Mouse (Mus musculus): ENCODE data around the gene Cpt1c. TPM values are rescaled to one million over a fixed set of nuclear protein-coding genes. Genes with fewer than 3 reads are reported as not detected.
A peak's percentile ranks its signal among the peaks of the same experiment; 100 is the strongest.

Gene Cpt1c
- polyA plus RNA-seq, 1 experiment from 2014 or later: 15.0 TPM

GRCm38 (mm10) chr7:44959281-44959680 lies 15.4 kb downstream of the Cpt1c start:
- Histone ChIP-seq H3K36me3 (peaks cover 6% of the 10 kb centered on the region; the same call in 1 of the 2 replicates), H3K4me1 (no peaks in the 10 kb centered on the region; the same call in 1 of the 2 replicates), H3K9ac (no peak overlapping the region), H3K27me3 (no peaks in the 10 kb centered on the region), H3K4me3 (no peak overlapping the region), H3K27ac (no peak overlapping the region), H3K9me3 (no peaks in the 10 kb centered on the region), H3K4me2 (no peak overlapping the region)
- 76% methylated on average over 8 of the region's 8 CpGs for WGBS
- ATAC-seq (ENCODE audit: borderline replicate concordance, extremely low read depth, low FRiP score, low TSS enrichment): no peak

- 46% methylated on average over 7 of the region's 7 CpGs for WGBS
- no peak for ATAC-seq (ENCODE audit: borderline replicate concordance, extremely low read depth, low FRiP score, low TSS enrichment)
Measured at GRCm38 (mm10) chr7:44958208-44958607, 16.4 kb downstream of the Cpt1c start.

DNA sequence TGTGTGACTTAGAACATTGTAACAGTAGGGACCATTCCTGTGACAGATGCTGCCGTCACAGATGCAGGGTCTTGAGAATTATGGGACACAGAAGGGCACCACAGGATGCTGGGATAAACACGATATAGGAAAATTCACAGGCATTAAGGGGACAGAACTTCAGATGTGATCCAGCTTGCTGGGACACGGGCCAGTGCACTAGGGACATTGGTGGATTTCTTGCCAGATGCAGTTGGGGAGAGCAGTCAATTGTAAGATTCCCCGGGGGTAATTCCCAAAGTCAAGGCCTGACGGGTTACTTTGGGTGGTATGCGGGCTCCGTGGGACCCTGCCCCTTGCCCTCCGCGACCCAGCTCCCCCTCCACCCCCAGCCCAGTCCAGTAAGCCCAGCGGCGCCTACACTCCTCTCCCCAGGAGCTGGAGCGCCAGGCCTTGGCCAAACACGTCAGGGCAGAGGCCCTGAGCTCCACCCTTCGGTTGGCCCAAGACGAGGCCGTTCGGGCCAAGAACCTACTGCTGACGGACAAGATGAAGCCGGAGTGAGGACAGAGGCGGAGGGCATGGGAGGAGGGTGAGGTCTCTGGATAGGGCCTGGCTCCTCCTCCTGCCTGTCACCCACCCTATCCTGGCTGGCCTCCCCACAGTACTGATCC lies 17.3 kb downstream of the Cpt1c start:
- ATAC-seq (ENCODE audit: borderline replicate concordance, extremely low read depth, low FRiP score, low TSS enrichment): 0 out of 2 replicates have a peak, but pooled peaks have one; percentile 4
- peak overlapping the region; percentile 50 for H3K27ac ChIP-seq
- 0 out of 2 replicates have a peak overlapping the region, but pooled peaks have one; percentile 7 for H3K9ac ChIP-seq
- H3K27me3 ChIP-seq: no peaks in the 10 kb centered on the region
- H3K36me3 ChIP-seq: no peaks in the 10 kb centered on the region
- H3K9me3 ChIP-seq: no peaks in the 10 kb centered on the region
- H3K4me1 ChIP-seq: peaks cover 7% of the 10 kb centered on the region
- no peak overlapping the region for H3K4me2 ChIP-seq
- H3K4me3 ChIP-seq: no peak overlapping the region
- WGBS: 62% methylated on average over 20 of the region's 20 CpGs

More at GRCm38 (mm10) chr7:44958208-44958607, 16.4 kb downstream of the Cpt1c start:
- Histone ChIP-seq H3K4me1 (peaks cover under 1% of the 10 kb centered on the region), H3K9me3 (no peaks in the 10 kb centered on the region), H3K4me3 (no peak overlapping the region), H3K9ac (no peak overlapping the region), H3K4me2 (no peak overlapping the region), H3K27ac (no peak overlapping the region), H3K27me3 (no peaks in the 10 kb centered on the region), H3K36me3 (0 out of 2 replicates have a peak, but pooled peaks cover 3% of the 10 kb centered on the region)

GRCm38 (mm10) chr7:44956266-44956665 lies 18.4 kb downstream of the Cpt1c start:
- Histone ChIP-seq H3K27ac (no peak overlapping the region), H3K36me3 (no peaks in the 10 kb centered on the region), H3K27me3 (peaks cover 6% of the 10 kb centered on the region), H3K4me3 (no peak overlapping the region), H3K4me1 (peaks cover 17% of the 10 kb centered on the region), H3K4me2 (no peak overlapping the region), H3K9ac (no peak overlapping the region), H3K9me3 (no peaks in the 10 kb centered on the region)
- no peak for ATAC-seq (ENCODE audit: borderline replicate concordance, extremely low read depth, low FRiP score, low TSS enrichment)
- 59% methylated on average over 6 of the region's 6 CpGs for WGBS

DNA sequence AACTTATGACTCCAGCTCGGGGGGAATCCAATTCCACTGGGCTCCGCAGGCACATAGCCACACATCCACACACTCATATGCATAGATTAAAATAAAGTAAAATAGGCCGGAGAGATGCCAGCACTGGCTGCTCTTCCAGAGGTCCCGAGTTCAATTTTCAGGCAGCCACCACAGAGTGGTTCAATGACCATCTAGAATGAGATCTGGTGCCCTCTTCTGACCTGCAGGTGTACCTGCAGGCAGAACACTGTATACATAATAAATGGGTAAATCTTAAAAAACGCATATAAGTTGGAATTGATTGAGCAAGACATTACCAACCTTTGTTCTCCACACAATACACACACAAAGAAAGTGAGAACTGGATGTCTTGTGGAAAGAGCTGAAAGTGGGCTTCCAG lies 19.0 kb downstream of the Cpt1c start:
- Histone ChIP-seq H3K4me3 (no peak overlapping the region), H3K27me3 (peaks cover 12% of the 10 kb centered on the region), H3K4me2 (no peak overlapping the region), H3K9me3 (no peaks in the 10 kb centered on the region), H3K36me3 (no peaks in the 10 kb centered on the region), H3K4me1 (peaks cover 17% of the 10 kb centered on the region), H3K9ac (no peak overlapping the region), H3K27ac (no peak overlapping the region)
- 48% methylated on average over 5 of the region's 5 CpGs for WGBS
- no peak for ATAC-seq (ENCODE audit: borderline replicate concordance, extremely low read depth, low FRiP score, low TSS enrichment)

- Histone ChIP-seq H3K9me3 (no peaks in the 10 kb centered on the region), H3K27ac (no peak overlapping the region), H3K27me3 (peaks cover 25% of the 10 kb centered on the region), H3K4me1 (peaks cover 17% of the 10 kb centered on the region), H3K4me3 (no peak overlapping the region), H3K9ac (no peak overlapping the region), H3K36me3 (no peaks in the 10 kb centered on the region), H3K4me2 (no peak overlapping the region)
- WGBS: 82% methylated on average over 12 of the region's 12 CpGs
- ATAC-seq (ENCODE audit: borderline replicate concordance, extremely low read depth, low FRiP score, low TSS enrichment): no peak
Measured at GRCm38 (mm10) chr7:44954091-44954885, 20.4 kb downstream of the Cpt1c start.

GRCm38 (mm10) chr7:44953561-44953960 lies 21.1 kb downstream of the Cpt1c start:
- no peak for ATAC-seq (ENCODE audit: borderline replicate concordance, extremely low read depth, low FRiP score, low TSS enrichment)

DNA sequence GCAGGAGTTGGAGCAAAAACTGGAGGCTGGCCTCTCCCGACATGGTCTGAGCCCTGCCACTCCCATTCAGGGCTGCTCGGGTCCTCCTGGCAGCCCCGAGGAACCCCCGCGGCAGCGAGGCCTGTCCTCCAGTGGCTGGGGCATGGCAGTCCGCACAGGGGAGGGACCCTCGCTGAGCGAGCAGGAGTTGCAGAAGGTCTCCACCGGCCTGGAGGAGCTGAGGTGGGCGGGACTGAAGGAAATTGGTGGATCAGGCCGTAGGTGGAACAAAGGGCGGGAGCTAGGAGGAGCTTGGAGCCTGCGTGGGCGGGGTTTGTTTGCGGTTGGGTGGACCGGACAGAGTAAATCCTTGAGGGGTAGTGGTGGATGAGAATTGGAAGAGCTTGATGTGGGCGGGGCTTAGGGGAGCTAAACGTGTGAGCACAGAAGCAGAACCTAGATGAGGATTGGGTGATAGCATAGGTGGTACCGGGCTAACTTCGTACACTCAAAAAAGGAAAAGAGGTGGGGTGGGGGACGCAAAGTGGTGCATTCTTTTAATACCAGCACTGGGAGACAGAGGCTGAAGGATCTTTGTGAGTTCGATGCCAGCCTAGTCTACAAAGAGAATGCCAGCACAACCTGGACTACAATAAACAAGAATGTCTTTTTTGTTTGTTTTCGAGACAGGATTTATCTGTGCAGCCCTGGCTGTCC lies 21.9 kb downstream of the Cpt1c start:
- WGBS: 4% methylated on average over 24 of the region's 24 CpGs
- peaks cover 17% of the 10 kb centered on the region for H3K4me1 ChIP-seq
- H3K9ac ChIP-seq: peak overlapping the region; percentile 61
- H3K9me3 ChIP-seq: no peaks in the 10 kb centered on the region
- H3K27ac ChIP-seq: peak overlapping the region; percentile 86
- H3K36me3 ChIP-seq: no peaks in the 10 kb centered on the region
- peaks cover 36% of the 10 kb centered on the region for H3K27me3 ChIP-seq
- peak overlapping the region; percentile 56 for H3K4me3 ChIP-seq
- H3K4me2 ChIP-seq: peak overlapping the region; percentile 99
- ATAC-seq (ENCODE audit: borderline replicate concordance, extremely low read depth, low FRiP score, low TSS enrichment): peak; percentile 92

More at GRCm38 (mm10) chr7:44953561-44953960, 21.1 kb downstream of the Cpt1c start:
- no peaks in the 10 kb centered on the region for H3K36me3 ChIP-seq
- peaks cover 17% of the 10 kb centered on the region for H3K4me1 ChIP-seq
- no peak overlapping the region for H3K4me2 ChIP-seq
- 58% methylated on average over 14 of the region's 14 CpGs for WGBS
- H3K9me3 ChIP-seq: no peaks in the 10 kb centered on the region
- no peak overlapping the region for H3K4me3 ChIP-seq
- H3K27me3 ChIP-seq: peaks cover 28% of the 10 kb centered on the region
- no peak overlapping the region for H3K9ac ChIP-seq
- no peak overlapping the region for H3K27ac ChIP-seq

DNA sequence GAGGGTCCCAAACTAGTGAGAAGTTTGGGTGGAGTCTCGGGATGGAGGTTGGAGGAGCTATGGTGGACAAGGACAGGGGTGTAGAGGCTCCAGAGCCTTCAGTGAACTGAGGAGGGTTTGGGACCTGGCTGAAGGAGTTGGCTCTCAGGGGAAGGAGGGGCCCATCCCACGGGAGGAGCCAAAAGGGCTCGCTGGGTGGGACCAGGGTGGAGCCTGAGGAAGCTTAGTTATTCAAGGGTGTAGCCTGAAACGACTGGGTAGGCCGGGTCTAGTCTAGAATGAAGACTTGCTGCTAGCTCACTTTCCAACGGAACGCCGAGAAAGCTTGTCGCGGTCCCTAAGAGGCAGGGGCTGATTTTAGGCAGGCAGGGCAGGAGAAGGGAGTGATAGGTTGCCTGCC lies 22.7 kb downstream of the Cpt1c start:
- Histone ChIP-seq H3K9me3 (no peaks in the 10 kb centered on the region), H3K4me3 (peak overlapping the region; percentile 56), H3K27me3 (peaks cover 42% of the 10 kb centered on the region), H3K9ac (peak overlapping the region; percentile 61), H3K4me1 (peaks cover 17% of the 10 kb centered on the region), H3K4me2 (peak overlapping the region; percentile 99), H3K27ac (peak overlapping the region; percentile 86), H3K36me3 (no peaks in the 10 kb centered on the region)
- 2% methylated on average over 10 of the region's 10 CpGs for WGBS
- ATAC-seq (ENCODE audit: borderline replicate concordance, extremely low read depth, low FRiP score, low TSS enrichment): peak; percentile 83

DNA sequence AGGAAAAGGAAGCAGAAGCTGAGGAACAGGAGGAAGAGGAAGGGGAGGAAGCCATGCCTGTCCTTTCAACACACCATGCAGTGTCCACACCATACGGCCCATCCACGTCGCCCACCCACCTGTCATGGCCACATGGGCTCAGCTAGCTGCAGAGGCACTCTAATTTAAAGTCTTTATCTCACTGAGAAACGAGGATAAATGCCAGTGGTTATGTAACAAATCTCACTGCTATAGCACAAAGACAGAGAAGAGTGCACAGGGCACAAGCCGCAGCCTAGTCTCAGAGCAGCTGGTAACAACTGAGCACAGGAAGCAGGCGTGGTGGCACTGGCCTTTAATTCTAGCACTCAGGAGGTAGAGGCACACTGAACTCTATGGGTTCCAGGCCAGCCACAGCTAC lies 24.7 kb downstream of the Cpt1c start:
- peaks cover 44% of the 10 kb centered on the region for H3K27me3 ChIP-seq
- H3K27ac ChIP-seq: no peak overlapping the region
- no peak overlapping the region for H3K4me3 ChIP-seq
- WGBS: 60% methylated on average over 6 of the region's 6 CpGs
- no peaks in the 10 kb centered on the region for H3K9me3 ChIP-seq
- H3K4me2 ChIP-seq: no peak overlapping the region
- no peak for ATAC-seq (ENCODE audit: borderline replicate concordance, extremely low read depth, low FRiP score, low TSS enrichment)
- H3K9ac ChIP-seq: no peak overlapping the region
- no peaks in the 10 kb centered on the region for H3K36me3 ChIP-seq
- H3K4me1 ChIP-seq: peaks cover 17% of the 10 kb centered on the region

DNA sequence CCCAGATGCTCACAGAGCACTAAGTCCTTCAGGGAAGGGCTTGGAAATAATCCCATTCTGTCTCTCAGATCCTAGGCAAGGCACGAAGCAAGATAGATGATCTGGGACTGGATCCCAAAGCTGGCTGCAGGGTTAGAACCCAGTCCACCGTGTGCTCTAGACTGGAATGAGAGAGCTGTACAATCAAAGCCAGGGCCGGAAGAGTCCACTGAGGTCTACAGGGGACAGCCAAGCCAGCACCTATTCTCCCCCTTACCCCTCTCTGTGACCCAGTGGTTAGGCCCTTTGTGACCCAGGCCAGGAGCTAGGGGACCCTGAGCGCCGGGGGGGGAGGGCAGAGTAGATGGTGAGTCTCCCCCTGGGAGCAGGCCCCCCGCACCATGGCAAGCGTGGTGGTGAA lies 31.7 kb downstream of the Cpt1c start, which contains the start of gene Tsks:
TSS of gene Tsks (plus strand) at position 301 of the 400 bp plus-strand sequence.
- no peak within 1 kb of the TSS for H3K9ac ChIP-seq
- no peaks in the 10 kb centered on the region for H3K4me1 ChIP-seq
- ATAC-seq (ENCODE audit: borderline replicate concordance, extremely low read depth, low FRiP score, low TSS enrichment): no peak
- no peaks in the 10 kb centered on the region for H3K9me3 ChIP-seq
- H3K36me3 ChIP-seq: no peaks in the 10 kb centered on the region
- 67% methylated on average over 7 of the region's 7 CpGs for WGBS
- no peak within 1 kb of the TSS for H3K27ac ChIP-seq
- no peak within 1 kb of the TSS for H3K4me3 ChIP-seq
- peaks cover 10% of the 10 kb centered on the region; the same call in 1 of the 2 replicates for H3K27me3 ChIP-seq
- H3K4me2 ChIP-seq: no peak within 1 kb of the TSS
